Mouse (Mus musculus) T-helper 17 cell (primary cell): ENCODE results near the gene Arglu1.

Experiments
- in situ Hi-C, 2 experiments: fragments of 300-600 bp; cut with MboI, MseI; formaldehyde crosslinking; loops; 1 replicate in 1 of 2; 2 replicates in 1 of 2; pipeline ENCODE4 v1.15.1; 2025; ENCODE audit warnings: high pct_unique_total_duplicates in 2 of 2

Gene Arglu1

GRCm38 (mm10) chr8:8690146-8691092, at the start of gene Arglu1:
Gene Arglu1, minus strand, starts transcription at chr8:8690521.
- in situ Hi-C loops: loop anchor here in 1 of 2 experiments (25.0 kb wide), 1 partner anchor 1297 kb away; the partner anchor contains the start of genes Abhd13 and Lig4

- in situ Hi-C loops: no loop called here
These were observed 47.0 kb upstream of the Arglu1 start for GRCm38 (mm10) chr8:8737271-8737670.

DNA sequence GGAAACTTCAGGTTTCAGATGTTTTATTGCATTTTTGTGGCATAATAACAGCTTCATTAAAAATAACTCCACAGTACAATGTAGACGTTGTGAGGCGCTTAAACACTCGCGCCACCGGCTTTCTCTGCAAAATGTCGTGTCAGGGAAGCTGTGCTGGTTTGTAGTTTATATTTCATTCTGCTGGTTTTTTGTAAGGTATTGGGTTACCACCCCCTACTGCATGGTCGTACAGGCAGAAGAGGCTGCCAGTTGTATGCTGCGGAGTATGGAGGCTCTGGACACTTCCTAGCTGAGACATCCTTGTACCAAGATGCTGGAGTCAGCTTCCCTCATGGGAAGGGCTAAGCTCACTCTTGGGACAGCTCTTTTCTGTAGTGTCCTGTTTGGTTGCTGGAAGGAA, 46.5 kb upstream of the Arglu1 start:
- in situ Hi-C loops: no loop called here

GRCm38 (mm10) chr8:8733804-8734203, 43.5 kb upstream of the Arglu1 start:
- in situ Hi-C loops: no loop called here

DNA sequence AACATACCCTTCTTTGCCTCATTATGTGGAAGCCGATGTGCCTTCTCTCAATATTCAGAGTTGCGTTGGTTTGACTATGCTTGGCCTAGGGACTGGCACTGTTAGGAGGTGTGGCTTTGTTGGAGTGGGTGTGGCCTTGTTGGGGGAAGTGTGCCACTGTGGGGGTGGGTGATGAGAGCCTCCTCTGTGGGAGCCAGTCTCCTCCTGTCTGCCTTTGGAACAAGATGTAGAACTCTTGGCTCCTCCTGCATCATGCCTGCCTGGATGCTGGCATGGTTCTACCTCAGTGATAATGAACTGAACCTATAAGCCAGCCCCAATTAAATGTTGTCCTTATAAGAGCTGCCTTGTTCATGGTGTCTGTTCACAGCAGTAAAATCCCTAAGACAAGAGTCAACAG, 38.3 kb upstream of the Arglu1 start:
- in situ Hi-C loops: no loop called here

GRCm38 (mm10) chr8:8726547-8726946, 36.2 kb upstream of the Arglu1 start:
- in situ Hi-C loops: no loop called here

- in situ Hi-C loops: no loop called here
These were observed 14.5 kb upstream of the Arglu1 start for GRCm38 (mm10) chr8:8704813-8705212.

DNA sequence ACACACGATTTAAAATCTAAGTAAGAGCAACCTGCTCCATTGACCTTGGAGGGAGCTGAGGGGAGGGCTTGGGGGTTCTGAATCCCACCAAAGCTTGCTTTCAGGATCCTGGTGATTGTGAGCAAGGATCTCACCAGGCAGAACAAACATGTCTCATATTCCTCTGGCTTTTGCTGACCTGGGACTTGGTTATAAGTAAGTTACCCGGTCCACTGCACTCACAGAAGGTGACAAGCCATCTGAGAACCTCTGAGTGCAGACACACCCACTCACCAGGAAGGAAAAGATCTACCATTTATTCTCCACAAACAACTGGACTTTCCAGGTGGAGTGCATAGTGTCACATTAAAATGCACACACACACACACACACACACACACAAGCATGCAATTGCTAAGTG, 13.3 kb upstream of the Arglu1 start:
- in situ Hi-C loops: no loop called here

GRCm38 (mm10) chr8:8700821-8701220, 10.5 kb upstream of the Arglu1 start:
- in situ Hi-C loops: no loop called here

GRCm38 (mm10) chr8:8700229-8700628, 9.9 kb upstream of the Arglu1 start:
- in situ Hi-C loops: no loop called here

DNA sequence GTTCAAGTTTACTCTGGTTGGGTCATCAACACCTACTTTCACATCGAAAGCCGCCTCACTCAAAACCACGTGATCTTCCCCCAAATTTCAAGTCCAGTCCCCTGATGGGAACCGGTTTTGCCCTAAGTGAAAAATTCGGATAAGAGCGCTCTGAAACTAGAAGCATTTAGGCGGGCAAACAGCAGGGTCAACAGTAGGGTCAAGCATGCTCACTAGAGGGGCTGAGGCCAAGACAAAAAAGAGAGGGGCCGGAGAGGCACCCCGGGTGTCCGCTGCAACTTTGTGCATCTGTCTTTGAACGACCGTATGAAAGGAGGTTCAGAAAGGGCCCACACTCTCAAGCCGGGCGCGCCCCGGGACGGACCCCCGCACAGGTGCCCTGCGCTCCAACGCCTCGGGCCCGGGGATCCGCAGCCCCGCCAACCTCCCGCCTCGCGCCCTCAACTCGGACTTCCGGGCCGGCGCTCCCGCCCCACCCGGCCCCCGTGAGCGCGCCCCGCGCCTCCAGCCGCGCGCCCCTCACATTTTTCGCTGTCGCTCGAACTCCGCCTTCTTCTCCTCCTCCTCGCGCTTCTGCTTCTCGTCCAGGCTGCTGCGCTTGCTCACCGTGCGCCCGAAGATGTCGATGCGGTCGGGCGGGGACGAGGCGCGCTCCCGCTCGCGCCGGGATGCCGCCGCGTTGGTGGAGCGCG, 721 bp downstream of the Arglu1 start:
- in situ Hi-C loops: loop anchor here in 1 of 2 experiments (25.0 kb wide), 1 partner anchor 1298 kb away; the partner anchor contains the start of genes Abhd13 and Lig4

DNA sequence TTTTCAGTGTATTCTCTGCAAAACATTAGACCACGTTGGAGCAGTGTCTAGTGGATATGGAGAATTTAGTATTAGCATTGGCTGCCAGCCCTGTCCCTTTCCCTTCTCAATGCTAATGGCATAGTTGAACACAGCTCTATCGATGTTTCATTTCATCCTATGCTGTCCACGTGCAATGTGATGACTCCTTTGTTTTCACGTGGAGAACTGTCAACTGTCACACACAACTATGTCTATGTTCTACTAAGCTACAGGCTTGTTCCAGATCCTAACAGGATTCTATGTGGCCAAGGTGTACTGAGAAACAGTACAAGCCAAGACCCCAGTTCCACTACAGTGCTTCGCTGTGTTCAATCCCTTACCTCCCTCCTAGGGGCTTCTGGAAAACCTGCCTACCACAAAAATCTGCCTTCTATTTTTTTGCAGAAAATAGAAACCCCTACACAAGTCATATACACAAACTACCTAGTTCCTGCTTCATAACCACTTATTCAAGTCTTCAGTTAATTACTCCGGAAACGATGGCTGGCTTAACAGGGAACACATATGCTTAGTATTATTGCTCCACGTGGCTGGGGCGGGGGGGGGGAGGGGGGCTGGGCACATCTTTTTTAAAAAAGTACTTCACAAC, 1.4 kb downstream of the Arglu1 start:
- in situ Hi-C loops: loop anchor here in 1 of 2 experiments (25.0 kb wide), 1 partner anchor 1298 kb away; the partner anchor contains the start of genes Abhd13 and Lig4

DNA sequence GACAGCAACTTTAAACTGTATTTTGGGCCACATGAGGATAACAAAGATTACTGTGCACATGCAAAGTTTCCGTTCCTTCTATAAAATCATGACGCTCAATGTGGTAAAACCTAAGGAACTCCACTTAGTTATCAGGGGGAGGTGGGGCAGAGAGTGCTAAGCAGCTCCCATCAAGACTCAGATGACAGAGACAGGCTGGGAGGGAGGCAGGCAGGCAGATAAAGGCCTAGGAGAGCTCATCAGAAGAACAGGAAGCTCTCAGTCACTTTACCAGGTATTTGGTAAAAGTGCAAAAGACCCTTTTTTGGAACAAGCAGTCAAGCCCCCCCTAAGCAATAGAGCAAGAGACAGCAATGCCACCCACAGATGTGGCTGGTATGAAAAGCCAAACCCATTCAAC, 4.8 kb downstream of the Arglu1 start:
- in situ Hi-C loops: loop anchor here in 1 of 2 experiments (25.0 kb wide), 1 partner anchor 1302 kb away; the partner anchor contains the start of genes Abhd13 and Lig4

DNA sequence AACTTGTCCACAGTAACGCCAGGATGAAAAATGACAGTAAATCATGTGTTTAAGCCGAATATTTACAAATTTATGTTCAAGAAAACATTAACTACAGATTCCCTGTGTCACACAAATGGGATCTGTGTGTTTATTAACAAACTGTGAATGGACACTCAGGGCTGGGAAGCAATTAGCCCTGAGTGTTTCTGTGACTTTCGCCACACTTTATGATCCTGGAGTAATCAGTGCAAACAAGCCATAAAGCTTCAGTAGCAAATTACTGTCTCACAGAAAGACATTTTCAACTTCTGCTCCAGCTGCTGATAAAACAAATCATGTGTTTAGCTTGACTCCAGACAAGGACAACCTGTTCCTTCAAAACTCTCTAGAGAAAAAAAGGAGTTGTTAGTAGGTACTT, 7.6 kb downstream of the Arglu1 start:
- in situ Hi-C loops: loop anchor here in 1 of 2 experiments (25.0 kb wide), 1 partner anchor 1305 kb away; the partner anchor contains the start of genes Abhd13 and Lig4

DNA sequence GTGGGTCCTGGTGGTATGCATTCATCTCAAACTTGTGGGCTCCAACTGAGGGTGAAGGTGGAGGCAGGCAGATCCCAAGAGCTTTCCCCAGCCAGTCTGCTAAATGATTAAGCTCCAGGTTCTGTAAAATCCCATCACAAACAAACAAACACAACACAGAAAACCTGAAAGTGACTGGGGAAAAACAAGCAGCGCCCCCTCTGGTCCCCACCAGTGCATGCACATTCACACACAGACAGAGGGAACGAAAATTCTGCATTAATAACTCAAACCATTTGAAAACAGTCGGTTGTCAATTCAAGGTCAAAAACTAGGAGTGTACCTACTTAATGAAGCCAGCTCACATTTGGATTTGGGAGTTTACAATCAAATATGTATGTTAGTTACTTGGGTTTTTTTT, 12.1 kb downstream of the Arglu1 start:
- in situ Hi-C loops: loop anchor here in 1 of 2 experiments (25.0 kb wide), 1 partner anchor 1309 kb away; the partner anchor contains the start of genes Abhd13 and Lig4

GRCm38 (mm10) chr8:8674864-8675263, 15.5 kb downstream of the Arglu1 start:
- in situ Hi-C loops: loop anchor here in 1 of 2 experiments (25.0 kb wide), 1 partner anchor 1312 kb away; the partner anchor contains the start of genes Abhd13 and Lig4

- in situ Hi-C loops: no loop called here
These were observed 28.6 kb downstream of the Arglu1 start for GRCm38 (mm10) chr8:8661759-8662138.

GRCm38 (mm10) chr8:8661103-8661758, 29.1 kb downstream of the Arglu1 start, which contains the start of gene Efnb2:
Gene Efnb2, minus strand, starts transcription at chr8:8661242.
- in situ Hi-C loops: no loop called here

- in situ Hi-C loops: no loop called here
These were observed 29.8 kb downstream of the Arglu1 start for GRCm38 (mm10) chr8:8660307-8661098.
